Mouse (Mus musculus) layer of hippocampus, postnatal 10 days (tissue): ENCODE measurements at regions not wholly inside any gene's neighbourhood (a gene's known extent, or its start where the extent isn't known, plus 50 kb on each side); places are given as distances from the start of the nearest gene placed in this dataset.

Experiments
- DNase-seq, 2 experiments: peaks; one replicate each; pipeline ENCODE4 v3.0.0; 2021; ENCODE audit warnings: low spot score in 2 of 2

- peak; percentile 4 to 13 for DNase-seq
Measured at GRCm38 (mm10) chr9:92045472-92045905, 147.2 kb upstream of the Plscr5 start.

DNA sequence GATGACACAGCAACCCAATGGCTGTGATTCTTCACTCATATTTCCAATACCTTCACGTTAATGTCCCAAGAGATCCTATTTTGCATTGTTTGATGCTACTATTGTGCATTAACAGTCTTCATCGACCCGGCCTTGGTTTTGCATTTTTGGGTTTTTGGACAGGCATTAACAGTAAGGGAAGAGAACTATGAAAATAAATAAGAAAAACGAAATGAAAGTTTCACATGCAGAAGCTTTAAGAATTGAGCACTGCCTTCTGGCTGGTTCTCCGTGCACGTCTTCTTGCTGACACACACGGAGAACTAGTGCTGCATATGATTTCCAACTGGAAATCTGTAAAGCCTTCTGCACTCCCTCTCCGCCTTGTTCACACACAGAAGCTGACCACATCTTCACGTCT is 148.6 kb upstream of the Plscr5 start:
- DNase-seq = no peak

- DNase-seq = no peak
Measured at GRCm38 (mm10) chr9:92016521-92016920, 176.2 kb upstream of the Plscr5 start.

GRCm38 (mm10) chr9:92015923-92016322 is 176.8 kb upstream of the Plscr5 start:
- no peak for DNase-seq

DNA sequence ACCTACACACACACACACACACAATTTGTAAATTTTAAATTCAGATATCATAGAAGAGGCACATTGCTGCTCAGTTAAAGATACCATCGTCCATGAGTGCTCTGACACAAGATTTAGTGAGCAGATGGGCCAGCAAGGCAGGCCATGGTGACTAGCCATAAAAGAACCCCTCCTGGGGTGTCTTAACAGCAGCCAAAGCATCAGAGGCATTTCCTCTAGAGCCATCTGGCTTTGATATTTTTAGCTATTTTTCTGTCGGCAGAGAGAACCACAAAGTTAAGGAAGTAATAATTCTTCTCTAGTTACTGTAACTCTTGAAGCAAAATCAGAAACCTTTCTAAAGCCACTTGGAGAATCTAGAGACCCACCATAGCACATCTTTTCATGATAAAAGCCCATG is 204.5 kb upstream of the Plscr5 start:
- no peak for DNase-seq

DNA sequence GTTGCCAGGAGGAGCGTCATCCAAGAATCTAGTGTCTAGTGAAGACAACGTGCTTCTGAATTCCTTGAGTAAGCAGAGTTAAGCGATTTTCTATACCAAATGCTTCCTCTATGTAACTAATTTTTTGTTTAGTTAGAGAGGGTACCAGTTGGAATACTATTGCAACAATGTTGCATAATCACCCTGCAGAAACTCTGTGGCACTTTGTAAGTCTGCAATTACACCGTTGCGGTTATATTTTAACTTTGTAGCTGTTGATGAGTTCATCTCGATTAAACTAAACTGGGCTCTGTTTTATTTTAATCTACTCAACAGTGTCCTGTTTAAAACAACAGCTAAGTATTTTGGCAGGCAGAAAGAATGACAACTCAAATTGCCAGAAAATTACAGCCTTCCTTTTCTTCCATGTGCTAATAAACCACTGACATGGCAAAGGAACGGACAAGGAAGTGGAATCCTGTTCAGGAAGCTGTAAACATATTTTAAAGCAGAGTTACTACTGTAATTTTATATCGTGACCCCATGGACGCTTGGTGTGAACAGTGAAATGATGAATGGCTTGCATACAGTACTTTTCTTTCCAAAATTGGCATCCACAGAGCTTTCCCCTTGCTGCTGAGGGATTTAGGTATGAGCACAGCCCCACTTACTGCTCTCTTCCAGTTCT is 210.6 kb upstream of the Plscr5 start:
- DNase-seq = no peak

GRCm38 (mm10) chr9:91981499-91981898 is 211.2 kb upstream of the Plscr5 start:
- DNase-seq = no peak

- no peak for DNase-seq
Measured at GRCm38 (mm10) chr9:91964051-91964450, 228.7 kb upstream of the Plscr5 start.

DNA sequence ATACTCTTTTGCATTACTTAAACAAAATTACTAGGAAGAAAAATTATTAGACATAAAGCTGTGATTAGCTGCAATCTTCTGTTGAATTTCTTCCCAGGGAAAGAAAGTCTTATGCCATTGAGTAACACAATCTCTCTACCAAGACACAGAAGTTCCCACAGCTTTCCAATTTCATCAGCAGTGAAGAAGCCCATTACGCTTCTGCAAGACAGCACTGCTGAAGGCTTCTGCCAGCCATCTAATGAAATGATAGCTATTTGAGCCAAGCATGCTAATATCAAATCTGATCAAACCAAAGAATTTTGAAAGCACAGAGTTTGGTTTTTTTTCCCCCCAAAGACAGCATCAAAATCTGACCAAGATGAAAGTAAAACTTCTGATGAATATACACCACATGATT is 230.0 kb upstream of the Plscr5 start:
- DNase-seq = no peak

GRCm38 (mm10) chr9:91961666-91962065 is 231.1 kb upstream of the Plscr5 start:
- DNase-seq = no peak

GRCm38 (mm10) chr9:91960556-91961325 is 232.0 kb upstream of the Plscr5 start:
- no peak for DNase-seq

DNA sequence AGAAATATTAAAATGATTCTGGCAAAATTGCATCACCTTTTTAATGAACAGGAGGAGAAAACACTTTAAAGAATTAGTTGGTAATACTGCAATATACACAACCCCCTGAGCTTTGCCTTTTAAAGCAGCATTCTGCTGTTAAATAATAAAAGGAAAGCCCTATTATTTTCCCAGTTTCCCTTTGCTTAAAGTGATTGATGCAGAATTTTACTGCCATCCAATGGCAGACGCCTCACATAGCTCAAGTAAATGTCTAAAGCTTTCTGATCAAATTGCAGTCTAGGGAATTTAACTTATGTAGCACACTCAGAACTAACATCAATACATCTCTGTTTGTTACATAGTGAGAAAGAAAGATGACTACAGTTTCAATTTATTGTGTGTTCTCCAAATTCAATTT is 233.1 kb upstream of the Plscr5 start:
- DNase-seq = no peak

DNA sequence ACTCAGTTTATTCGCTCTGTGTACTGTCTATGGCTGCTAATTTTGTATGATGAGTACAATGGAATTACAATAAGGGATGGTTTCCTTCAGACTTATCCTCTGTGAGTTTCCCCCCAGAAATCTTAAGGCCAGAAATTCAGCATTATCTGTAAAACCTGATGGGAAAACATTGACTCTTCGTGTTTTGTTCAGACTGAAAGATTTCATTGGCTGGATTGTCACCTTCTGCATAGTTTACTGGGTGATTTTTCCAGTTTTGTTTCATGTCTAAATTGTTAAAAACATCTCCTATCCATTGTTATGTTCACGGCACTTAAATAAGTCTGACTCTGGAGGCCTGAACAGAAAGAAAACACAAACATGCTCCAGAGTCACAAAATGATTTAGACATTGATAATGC is 233.7 kb upstream of the Plscr5 start:
- DNase-seq = no peak

DNA sequence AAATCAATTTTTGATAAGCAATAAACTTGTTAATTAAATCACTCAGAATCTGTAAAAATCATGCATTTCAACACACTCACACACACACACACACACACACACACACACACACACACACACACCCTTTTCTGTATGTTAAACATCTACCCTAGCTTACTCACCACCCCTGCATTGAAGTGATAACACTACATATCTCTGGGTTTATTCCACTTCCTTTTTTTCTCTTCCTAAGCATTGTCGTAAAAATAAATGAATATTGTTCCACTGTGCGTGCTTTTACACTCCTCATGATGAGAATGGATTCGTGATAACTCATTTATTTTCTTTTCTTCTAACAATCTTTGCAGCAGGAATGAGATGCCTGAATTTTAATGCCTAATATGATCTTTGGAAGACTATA is 234.3 kb upstream of the Plscr5 start:
- no peak for DNase-seq

DNA sequence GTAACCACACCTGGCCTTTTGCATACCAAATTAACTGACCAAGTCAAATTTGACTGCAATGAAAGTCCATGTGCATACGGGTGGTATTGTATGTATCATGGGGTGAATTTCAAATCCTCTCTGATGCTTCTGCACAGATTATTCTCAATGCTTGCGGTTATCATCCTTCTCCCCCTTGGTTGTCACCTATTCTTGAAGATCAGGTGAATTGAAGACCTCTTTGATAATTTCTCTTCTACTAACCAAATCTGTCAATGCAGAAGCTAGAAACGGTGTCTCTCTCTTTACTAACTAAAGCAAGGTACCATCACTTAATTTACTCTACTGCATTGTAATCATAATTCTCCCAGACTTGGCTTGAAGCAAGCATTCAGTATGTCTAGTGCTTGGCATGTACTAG is 235.7 kb upstream of the Plscr5 start:
- DNase-seq = no peak

- DNase-seq = no peak
Measured at GRCm38 (mm10) chr9:91948746-91949145, 244.0 kb upstream of the Plscr5 start.

DNA sequence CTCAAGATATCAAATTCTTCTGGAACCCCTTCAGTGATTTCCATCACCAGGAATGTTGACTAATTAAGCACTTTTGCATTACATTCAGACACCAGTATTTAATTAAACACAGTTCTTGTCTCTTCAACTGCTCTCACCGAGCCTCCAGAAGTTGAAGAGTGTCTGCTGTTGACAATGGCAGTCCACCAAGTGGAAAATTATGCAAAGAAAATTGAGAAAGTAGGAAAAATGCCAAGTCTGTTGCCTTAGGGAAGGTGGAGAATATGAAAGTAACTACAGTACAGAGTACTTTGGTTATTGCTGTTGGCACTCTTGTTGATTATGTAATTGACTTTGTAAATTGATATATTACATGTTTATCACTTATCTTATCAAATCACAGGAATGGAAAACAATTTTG is 250.7 kb upstream of the Plscr5 start:
- DNase-seq = no peak

- DNase-seq = no peak
Measured at GRCm38 (mm10) chr9:91938729-91939128, 254.0 kb upstream of the Plscr5 start.

- DNase-seq = no peak
Measured at GRCm38 (mm10) chr9:91904066-91904465, 288.7 kb upstream of the Plscr5 start.

DNA sequence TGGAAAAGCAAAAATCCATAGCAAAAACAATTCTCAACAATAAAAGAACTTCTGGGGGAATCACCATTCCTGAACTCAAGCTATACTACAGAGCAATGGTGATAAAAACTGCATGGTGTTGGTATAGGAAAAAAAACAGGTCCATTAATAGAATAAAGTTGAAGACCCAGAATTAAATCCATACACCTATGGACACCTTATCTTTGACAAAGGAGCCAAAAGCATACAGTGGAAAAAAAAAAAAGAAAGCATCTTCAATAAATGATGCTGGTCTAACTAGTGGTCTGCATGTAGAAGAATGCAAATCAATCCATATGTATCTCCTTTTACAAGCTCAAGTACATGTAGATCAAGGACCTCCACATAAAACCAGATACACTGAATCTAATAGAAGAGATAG is 291.8 kb upstream of the Plscr5 start:
- DNase-seq = no peak

DNA sequence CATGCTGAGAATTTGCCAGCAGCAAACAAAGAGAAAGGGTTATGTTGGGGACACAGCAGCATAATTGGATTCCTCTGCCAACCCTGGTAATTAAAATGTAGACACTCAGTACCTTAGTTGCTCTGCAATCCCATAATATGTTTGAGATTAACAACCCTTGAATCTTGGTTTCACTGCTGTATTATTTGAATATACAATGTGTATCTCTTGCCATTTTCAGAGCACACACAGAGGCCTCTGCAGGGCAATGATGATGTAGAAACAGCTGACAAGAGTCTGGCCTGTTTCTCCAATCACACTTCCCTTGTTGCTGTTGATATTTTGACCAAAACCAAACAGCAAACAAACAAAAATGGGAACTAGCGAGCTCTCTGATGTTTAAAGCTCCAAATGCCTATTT is 315.9 kb upstream of the Plscr5 start:
- DNase-seq = no peak

DNA sequence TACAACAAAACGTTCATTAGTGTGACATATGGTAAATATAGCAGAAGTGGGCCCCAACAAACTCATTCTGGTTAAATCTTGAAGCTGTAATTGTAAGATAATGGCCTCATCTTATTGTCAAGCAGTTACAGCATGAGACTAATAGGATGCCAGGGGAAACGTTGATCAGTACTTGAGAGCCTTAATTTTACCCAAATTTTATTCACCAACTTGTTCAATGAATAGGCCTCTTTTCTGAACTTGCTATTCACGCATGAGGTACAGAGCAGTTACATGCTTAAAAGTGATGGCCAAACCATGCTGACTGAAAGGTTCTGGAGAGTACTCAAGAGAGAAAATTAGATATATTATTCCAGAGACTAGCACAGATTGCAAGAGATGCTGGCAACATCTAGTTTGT is 361.2 kb upstream of the Plscr5 start:
- DNase-seq = no peak
